Mouse (Mus musculus): Measurements from ENCODE around the gene Nfu1.

GRCm38 (mm10) chr6:87016916-87017315, 7.9 kb downstream of the Nfu1 start:
- TF ChIP-seq CTCF (IDR thresholded peaks at IDR 0.05; ENCODE audit: low read depth, low read length) (peak; percentile 82), POLR2A (IDR thresholded peaks at IDR 0.05; ENCODE audit: borderline replicate concordance, low read depth, low read length) (no peak)
